Mouse (Mus musculus) retina, postnatal 1 day (tissue): ENCODE data around the gene Robo1.
A peak's percentile ranks its signal among the peaks of the same experiment; 100 is the strongest.

Experiments used
- DNase-seq: peaks from one replicate; pipeline ENCODE4 v3.0.0-alpha.2; 2012

Gene Robo1

GRCm38 (mm10) chr16:72951969-72952368 lies 643.9 kb downstream of the Robo1 start:
- DNase-seq = no peak

GRCm38 (mm10) chr16:72959018-72959702 lies 651.1 kb downstream of the Robo1 start:
- DNase-seq = no peak

DNA sequence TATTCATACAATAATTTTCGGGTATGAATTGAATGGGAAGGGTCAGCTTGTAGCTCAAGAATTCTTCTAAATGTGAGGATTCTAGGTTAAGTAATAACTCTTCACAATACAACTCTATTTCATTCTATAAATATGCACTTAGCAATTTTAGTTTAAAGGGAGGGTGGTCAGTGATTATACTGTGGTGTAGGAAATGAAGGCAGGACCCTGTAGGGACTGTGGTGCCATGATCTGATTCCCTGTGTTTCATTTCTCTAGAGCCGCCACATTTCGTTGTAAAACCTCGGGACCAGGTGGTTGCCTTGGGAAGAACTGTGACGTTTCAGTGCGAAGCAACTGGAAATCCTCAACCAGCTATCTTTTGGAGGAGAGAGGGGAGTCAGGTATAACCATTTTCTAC lies 651.7 kb downstream of the Robo1 start:
- DNase-seq = no peak

GRCm38 (mm10) chr16:72963782-72964181 lies 655.7 kb downstream of the Robo1 start:
- no peak for DNase-seq

DNA sequence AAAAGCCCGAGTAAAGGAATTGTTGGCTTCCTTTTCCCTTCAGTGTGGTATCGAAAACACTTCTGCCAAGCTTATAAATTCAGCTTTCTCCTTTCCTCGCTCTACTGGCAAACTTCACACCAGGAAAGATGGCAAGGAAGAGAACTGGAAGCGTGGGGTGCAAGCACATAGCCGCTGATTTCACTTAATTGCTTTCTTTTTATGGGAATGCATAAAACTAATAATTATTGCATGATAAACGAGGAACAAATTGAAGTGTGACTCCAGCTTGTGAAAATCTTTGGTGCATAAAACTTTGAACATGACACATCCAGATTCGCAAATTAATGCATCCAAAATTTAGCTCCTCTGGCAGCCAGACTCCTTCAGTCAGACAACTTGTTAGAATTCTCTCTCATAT lies 659.4 kb downstream of the Robo1 start:
- no peak for DNase-seq

- DNase-seq = no peak
These were observed 661.9 kb downstream of the Robo1 start for GRCm38 (mm10) chr16:72969990-72970389.

GRCm38 (mm10) chr16:72973685-72974084 lies 665.6 kb downstream of the Robo1 start:
- no peak for DNase-seq

DNA sequence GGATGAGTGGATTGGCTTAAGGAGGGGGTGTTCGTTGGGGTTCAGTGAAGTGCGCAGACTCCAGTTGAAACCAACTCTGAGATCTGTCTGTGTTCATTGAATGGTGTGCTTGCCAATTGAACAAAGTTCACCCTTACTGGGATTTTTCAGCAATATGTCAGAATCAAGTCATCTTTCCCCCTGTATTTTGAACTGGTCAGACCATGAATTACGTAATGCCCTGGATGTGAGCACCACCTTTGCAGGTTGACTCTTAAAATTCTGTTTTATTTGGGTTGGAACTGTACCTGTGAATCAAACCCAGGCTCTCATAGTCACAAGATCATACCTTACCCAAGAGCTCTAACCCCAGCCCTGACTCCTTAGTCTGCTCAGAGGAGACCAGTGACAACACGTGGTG lies 666.6 kb downstream of the Robo1 start:
- no peak for DNase-seq

GRCm38 (mm10) chr16:72976849-72977576 lies 668.9 kb downstream of the Robo1 start:
- DNase-seq = peak; percentile 14

DNA sequence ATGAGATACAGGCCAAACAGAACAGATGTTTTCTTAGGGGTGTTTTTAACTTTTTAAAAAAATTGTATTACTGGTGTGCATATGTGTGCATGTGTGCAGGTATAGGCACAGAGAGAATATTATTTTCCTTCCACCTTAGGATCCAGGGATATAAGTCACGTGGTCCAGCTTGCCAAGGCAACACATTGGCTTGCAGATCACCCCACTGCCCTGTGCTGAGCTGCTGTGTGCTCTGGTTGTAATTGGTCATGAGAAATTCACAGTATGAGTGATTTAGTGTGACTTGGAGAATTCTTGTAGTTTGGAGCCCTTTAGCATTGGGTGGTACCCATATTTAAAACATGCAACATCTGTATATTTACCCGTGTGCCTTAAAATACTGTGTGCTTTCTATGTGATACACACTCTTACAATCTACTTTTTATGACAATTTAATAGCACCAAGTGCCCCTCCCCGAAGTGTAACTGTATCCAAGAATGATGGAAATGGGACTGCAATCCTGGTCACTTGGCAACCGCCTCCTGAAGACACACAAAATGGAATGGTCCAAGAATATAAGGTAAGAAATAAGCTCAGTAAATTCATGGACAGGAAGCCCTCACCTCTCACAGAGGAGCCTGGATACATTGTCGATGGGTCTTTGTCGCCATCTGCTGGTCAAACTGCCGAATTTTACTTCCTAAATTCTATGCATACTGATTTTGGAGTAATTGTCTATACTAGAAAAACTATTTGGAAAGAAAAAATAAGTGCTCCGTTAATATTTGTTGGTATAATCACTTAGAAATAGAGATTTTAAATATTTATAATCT lies 671.5 kb downstream of the Robo1 start:
- DNase-seq = peak; percentile 79

GRCm38 (mm10) chr16:72990376-72991167 lies 682.5 kb downstream of the Robo1 start:
- DNase-seq = no peak

DNA sequence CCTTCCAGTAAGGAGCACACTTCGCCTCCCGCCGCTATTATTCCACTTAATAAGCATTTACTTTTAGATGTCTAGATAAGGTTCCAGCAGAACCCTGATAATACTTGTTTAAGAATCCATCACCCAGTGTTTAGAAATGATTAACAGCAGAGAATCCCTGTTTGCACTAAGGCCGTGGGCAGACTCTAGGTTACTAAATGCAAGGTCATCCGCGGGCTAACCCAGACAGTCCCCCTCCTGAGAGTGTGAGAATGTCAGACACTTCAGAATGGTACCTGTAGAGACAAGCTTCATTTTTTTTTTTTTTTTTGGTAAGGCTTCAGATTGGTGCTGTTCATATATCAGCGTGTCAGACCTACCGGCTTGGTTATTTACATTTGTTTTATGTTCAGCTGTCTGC lies 685.1 kb downstream of the Robo1 start:
- no peak for DNase-seq

DNA sequence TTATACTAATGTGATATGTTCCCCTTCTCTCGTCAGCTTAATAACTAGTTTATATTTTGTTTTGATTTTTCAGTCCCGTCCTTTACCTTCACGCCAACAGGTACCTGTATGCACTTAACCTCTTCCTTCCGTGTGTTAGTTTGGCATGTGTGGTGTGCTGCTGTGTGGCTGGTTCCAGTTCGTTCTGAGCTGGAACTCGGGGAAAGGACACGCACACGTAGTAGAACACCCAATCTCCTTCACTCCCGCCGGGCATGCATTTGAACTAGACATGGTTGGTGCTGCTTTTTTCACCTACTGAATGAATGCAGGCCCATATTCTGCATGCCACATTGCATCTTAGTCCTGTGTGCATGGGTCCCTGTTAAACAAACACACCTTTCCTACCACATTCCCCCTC lies 685.5 kb downstream of the Robo1 start:
- no peak for DNase-seq

DNA sequence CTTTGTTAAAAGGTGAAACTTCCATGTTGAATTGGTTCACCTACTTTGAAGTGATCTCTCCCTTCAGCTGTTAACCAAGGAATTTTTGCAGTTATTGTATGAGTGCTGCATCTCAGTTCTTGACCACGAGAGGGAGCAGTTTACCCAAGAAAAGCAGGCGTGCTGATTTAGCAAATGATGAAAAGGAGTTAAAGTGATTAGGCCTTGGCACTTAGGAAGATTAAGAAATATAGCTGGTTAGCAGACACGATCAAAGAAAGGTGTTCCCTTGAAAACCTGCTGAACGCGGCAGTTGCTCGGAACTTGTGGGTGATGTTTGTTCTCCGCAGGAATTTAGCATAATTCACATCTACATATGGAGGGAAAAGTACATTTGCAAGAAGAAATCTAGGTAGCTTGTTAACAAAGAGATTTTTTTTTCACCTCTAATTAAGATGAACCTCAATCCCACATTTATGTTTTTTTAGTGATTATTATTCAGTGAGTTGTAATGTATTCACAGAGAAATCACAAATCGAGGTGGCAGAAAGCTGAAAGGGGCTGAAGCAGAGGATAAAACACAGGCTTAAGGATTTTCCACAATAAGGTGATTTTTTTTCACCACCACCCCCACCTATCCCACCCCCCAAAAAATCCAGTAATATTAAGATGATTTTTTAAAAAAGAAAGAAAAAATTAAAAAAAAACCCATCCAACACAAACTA lies 687.3 kb downstream of the Robo1 start:
- peak; percentile 79 for DNase-seq

DNA sequence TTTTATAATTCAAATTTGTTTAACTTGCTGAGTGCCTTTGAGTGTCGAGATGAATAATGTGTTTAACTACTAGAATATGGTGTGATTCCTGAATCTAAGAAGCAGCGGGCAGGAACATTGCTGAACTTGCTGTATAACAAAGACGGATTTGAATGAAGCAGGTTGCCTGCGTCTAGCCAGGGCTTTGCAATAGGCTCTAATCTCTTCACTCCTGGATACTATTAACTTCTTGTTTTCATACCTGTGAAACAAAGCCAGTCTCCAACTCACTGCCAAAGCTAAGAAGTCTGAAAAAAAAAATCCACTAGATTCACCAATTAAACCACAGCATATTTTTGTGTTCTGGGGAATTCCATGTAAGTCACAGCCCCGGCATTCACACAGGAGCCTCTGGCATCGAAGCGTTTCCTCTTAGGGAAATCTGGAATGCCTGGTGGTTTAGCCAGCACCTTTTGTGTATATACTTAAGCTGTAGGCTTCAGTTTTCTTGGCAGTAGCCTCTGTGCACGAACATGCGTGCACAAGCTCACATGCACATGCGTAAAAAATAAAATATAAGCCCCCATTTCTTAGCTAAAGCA lies 687.9 kb downstream of the Robo1 start:
- DNase-seq = no peak

- DNase-seq = no peak
These were observed 690.6 kb downstream of the Robo1 start for GRCm38 (mm10) chr16:72998677-72999076.

DNA sequence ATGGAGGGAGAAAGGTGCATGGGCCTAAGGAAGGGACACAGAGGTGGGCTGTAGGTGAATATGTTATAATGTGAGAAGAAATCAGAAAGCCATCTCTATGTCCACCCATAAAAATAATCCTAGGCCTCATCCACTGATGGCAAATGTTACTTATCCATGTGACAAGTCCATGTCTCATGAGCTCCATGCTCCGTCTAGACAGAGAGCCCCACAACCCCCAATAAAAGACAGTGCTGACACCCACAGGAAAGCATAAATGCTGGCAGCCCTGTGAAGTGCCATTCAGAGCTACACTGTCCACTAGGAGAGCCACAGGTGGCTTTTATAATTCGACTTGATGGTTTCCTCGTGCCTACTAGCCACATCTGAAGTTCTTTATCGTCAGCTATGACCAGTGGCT lies 694.6 kb downstream of the Robo1 start:
- no peak for DNase-seq

DNA sequence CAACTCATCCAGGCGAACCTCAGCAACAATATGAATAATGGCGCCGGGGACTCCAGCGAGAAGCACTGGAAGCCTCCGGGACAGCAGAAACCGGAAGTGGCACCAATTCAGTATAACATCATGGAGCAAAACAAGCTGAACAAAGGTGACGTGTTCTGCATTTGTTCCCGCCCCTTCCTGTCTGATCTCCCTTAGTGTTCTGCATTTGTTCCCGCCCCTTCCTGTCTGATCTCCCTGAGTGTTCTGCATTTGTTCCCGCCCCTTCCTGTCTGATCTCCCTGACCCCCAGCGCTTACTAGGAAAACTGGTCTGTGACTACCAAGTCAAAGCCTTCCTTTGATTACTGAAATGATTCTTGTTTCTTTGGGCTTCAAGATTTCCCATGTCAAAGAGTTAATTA lies 696.5 kb downstream of the Robo1 start:
- no peak for DNase-seq

GRCm38 (mm10) chr16:73005831-73006230 lies 697.7 kb downstream of the Robo1 start:
- DNase-seq = peak; percentile 31

DNA sequence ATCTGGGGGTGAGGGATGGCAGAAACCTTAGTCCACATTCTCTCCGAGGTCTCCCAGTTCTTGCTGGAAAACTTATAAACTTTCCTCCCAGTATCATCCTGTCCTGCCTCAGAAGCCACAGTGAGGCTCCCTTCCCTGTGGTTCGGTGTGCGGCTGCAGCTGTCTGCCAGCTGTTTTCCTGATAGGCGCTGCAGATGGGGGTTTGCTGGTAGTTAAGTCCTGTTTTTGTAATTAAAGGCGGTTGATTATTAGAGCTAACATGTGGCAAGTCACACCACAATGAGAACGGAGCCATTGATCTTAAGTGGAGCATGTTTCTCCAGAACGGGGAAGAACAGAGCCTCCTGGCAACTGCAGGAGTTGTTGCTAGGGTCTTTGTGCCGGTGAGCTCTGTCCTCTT lies 699.3 kb downstream of the Robo1 start:
- no peak for DNase-seq

- no peak for DNase-seq
These were observed 703.2 kb downstream of the Robo1 start for GRCm38 (mm10) chr16:73011313-73011712.

DNA sequence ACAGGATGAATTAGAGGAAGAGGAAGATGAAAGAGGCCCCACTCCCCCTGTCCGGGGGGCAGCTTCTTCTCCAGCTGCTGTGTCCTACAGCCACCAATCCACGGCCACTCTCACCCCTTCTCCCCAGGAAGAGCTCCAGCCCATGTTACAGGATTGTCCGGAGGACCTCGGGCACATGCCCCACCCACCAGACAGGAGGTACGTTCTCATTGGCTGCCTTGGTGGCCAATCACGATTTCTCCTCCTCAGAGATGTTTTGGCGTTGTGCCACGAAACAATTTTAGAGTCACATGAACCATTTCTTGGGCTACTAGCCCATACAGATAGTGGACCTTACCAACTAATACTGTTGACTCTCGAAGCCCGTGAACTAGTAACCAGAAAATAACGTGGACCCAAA lies 704.8 kb downstream of the Robo1 start:
- DNase-seq = no peak
